Mouse (Mus musculus): ENCODE measurements around the gene Paxip1. TPM values are rescaled to one million over a fixed set of nuclear protein-coding genes. Genes with fewer than 3 reads are reported as not detected.

The Paxip1 gene
- total RNA-seq, 2 experiments from 2014 or later = 20.8 to 22.3 TPM

DNA sequence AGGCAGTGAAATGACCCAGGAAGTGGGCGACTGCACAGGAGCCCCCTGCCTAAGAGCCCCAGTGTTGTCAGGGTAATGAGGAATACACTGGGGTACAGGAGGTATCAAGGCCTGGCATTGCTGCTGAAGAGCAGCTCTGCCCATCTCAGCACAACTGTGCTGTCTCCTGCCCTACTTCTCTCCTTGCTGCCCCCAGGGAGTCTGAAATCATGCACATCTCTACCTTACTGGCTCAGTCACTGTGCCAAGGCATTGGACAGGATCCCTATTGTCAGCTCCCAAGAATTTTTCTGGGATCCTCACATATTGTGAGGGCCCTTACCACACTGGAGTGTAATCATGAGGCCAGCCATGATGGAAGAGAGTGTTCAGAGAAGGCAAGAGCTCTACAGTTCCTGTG is 60.1 kb downstream of the Paxip1 start:
- DNase-seq (ENCODE audit: low spot score in 2 of 2) = no peak

GRCm38 (mm10) chr5:27730666-27731065 is 60.8 kb downstream of the Paxip1 start:
- no peak for DNase-seq (ENCODE audit: low spot score in 2 of 2)

DNA sequence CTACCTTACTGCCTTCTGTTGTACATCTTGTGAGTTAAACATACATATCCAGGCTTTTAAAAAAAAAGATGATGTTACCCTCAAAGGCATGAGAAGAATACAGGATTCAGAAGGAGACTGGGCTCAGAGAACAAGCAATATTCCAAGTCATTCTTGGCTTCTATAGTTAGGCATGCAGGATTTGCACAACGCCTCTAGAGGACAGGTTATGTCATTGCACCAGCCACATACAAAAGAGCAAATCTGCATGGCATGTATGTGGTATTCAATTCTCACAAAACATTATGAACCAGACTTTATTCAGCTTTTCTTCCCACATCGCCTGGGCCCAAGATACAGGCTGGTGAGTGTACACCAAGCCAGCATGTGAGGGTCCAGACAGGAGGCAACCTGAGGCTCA is 67.0 kb downstream of the Paxip1 start:
- no peak for DNase-seq (ENCODE audit: low spot score in 2 of 2)

DNA sequence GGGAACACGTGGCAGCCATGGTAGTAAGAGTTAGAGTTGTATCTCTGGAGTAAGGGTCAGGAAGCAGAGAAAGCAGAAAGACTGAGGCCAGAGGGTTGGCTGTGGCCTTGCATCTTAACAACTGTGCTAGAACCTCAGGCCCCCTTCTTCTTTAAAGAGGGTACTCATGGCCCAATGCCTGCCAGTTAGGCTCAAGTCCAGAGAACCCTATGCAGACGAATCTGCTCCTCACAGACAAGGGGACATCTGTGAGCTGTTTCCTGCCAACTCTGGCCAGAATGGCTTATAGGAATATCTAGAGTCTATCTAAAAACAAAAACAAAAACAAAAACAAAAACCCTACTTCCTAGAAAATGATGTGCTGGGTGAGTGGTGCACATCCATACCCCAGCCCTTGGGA is 72.2 kb downstream of the Paxip1 start:
- DNase-seq (ENCODE audit: low spot score in 2 of 2) = no peak

DNA sequence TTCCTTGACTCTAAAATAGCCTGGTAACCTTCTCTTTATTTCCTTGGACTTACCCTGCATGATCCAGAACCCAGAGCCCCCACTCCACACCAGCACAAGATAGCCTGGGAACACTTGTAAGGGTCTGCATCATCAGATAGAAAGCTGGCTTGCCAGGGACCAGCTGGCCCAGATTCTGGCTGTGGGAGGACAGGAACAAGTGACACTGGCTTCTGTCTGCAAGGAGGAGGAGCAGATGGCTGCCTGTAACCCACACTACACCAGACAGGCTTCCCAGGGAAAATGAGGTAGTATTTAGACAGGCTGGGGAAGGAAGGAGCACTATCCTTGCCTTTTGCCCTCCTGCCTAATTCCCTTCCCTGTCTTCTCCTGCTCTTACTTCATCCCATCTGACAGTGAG is 74.2 kb downstream of the Paxip1 start:
- no peak for DNase-seq (ENCODE audit: low spot score in 2 of 2)

GRCm38 (mm10) chr5:27716026-27716425 is 75.5 kb downstream of the Paxip1 start:
- no peak for DNase-seq (ENCODE audit: low spot score in 2 of 2)

DNA sequence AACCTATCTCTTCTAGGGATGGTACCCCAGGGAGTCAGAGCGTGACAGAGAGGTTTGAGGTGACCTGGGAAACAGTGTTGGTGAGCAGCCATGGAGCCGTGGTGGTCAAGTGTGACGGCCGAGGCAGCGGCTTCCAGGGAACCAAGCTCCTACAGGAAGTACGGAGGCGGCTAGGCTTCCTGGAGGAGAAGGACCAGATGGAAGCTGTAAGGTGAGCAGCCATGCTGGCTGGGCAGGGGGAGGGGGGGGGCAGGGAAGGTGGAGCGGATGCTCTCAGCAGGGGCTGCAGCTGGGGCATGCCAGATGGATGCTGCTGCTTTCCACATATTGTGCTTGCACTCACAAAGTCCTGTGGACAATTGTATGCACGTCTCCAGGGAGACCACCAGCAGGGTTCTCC is 77.1 kb downstream of the Paxip1 start:
- DNase-seq (ENCODE audit: low spot score in 2 of 2) = no peak

DNA sequence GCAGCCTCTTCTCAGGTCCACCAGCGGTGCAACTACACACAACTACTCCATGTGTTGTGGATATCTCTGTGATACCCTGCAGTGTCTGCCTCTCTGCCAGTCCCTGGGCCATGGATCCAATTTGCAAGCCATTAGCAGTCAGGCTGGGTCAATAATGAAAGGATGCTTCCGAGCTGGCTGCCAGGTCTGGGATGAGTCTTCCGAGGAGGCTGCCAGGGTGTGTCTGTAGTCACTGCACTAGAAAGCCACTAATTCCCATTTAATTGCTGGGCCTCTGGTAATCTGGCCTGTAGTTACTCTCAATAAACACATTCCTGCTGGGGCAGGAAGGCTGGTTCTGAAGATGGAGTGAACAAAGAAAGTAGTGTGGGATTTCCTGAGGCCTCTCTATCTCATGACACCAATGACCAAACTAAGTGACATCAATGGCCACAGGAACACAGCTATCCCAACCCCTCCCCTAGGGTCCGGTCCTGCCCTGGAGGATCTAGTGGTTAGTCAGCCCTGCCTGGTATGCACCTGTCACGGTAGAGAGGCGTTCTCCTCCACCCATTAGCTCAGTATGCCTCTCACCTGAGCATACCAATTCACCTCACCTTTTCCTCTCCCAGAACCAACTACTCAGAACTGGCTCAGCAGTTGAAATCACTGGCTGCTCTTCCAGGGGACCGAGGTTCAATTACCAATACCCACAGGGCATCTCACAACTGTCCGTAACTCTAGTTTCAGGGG is 79.9 kb downstream of the Paxip1 start:
- no peak for DNase-seq (ENCODE audit: low spot score in 2 of 2)

- no peak for DNase-seq (ENCODE audit: low spot score in 2 of 2)
These were observed 83.3 kb downstream of the Paxip1 start for GRCm38 (mm10) chr5:27708209-27708608.

DNA sequence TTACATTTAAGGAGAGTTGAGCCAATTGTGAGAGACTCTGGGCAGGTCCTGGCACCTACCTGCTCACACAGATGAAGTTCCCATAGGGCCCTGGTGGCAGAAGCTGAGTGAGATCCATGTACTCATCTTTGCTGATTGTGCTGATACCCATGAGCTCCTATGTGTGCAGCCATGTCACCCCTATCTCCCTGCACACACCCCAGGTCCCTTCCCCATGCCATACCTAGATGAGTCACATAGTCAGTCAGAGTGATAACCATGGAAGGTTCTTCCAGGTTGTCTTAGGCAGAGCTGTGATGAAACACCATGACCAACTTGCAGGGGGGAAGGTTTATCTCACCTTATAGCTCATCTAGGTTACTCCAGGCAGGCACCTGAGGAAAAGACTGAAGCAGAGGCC is 84.2 kb downstream of the Paxip1 start:
- DNase-seq (ENCODE audit: low spot score in 2 of 2) = no peak

DNA sequence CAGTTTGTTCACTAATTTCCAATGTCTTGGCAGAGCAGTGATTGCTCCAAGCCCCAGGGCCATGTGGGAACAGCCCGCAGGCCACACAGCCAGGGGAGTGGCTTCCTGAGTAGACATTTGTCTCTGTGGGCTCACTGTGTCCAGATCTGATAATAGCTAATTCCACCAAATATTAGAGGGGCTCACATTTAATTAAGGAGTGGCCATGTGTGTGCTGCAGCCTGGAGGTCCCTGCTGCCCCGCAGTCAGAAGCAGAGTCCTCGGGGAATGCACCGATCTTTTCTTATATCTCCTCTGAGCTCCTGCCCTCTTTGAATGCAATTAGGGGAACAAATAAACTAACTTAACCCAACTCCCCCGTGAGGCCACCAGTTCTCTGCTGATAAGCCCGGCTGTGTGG is 84.9 kb downstream of the Paxip1 start:
- no peak for DNase-seq (ENCODE audit: low spot score in 2 of 2)

DNA sequence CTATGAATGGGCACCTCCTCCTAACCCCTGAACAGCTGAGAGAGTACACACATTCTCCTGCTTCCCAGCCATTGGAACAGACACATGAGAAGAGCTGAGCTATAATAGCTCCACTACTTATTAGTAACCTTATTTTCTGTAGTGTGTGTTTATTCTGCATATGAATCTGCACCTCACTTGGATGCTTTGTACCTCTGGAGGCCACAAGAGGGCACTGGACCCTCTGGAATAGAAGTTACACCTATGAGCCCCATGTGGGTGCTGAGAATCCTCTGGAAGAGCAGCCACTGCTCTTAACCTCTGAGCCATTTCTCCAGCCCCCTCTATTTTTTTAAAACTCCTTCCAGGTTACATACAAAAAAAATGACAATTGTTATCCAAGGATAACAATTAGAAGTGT is 86.5 kb downstream of the Paxip1 start:
- DNase-seq (ENCODE audit: low spot score in 2 of 2) = no peak

DNA sequence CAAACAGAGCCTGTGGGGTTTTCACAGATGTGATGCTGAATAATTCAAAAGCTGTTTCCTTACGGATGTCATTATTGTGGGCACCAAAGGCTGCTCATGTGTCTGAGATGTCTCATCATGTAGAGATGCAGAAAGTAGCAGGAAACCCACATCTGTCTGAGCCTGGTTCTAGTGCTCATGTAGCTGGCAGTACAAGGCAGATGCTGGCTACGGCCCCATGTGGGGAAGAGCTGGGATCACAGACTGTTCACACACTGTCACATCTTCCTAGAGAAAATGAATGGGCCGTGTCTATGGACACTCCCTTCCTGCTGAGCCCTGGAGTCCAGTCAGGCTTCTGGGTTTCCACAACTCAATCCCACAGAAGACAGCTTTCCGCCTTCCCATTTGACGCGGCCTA is 89.0 kb downstream of the Paxip1 start:
- no peak for DNase-seq (ENCODE audit: low spot score in 2 of 2)

Other genes starting within 250 kb of the Paxip1 start
- gene Htr5a, start 50.5 kb upstream of the Paxip1 start, total RNA-seq (2021) = not detected

Measured in gastrocnemius, postnatal 4 days (tissue).